Mouse (Mus musculus) yolk sac, embryonic 10.5 days (tissue): ENCODE data around the gene Grap.
"Not testable (repeated sequence)": the region's sequence is repeated elsewhere in the genome, so short reads cannot be mapped to it uniquely, and the experiment has no call there.

Source experiments
- DNase-seq: peaks from one replicate; pipeline ENCODE4 v3.0.0-alpha.2; 2017; ENCODE audit warnings: low spot score

The Grap gene

GRCm38 (mm10) chr11:61639601-61640177 lies 13.4 kb upstream of the Grap start:
- no peak for DNase-seq

- not testable (repeated sequence) for DNase-seq
Measured at GRCm38 (mm10) chr11:61640585-61640984, 12.5 kb upstream of the Grap start.

GRCm38 (mm10) chr11:61642106-61642505 lies 11.0 kb upstream of the Grap start:
- no peak for DNase-seq

- DNase-seq: no peak
Measured at GRCm38 (mm10) chr11:61643184-61643961, 9.7 kb upstream of the Grap start.

- DNase-seq: no peak
Measured at GRCm38 (mm10) chr11:61644576-61645326, 8.3 kb upstream of the Grap start.

GRCm38 (mm10) chr11:61645357-61645857 lies 7.7 kb upstream of the Grap start:
- no peak for DNase-seq

GRCm38 (mm10) chr11:61646499-61647039 lies 6.5 kb upstream of the Grap start:
- no peak for DNase-seq

GRCm38 (mm10) chr11:61647110-61647910 lies 5.8 kb upstream of the Grap start:
- no peak for DNase-seq

GRCm38 (mm10) chr11:61647956-61648748 lies 4.9 kb upstream of the Grap start:
- DNase-seq: no peak

GRCm38 (mm10) chr11:61648749-61649115 lies 4.3 kb upstream of the Grap start:
- no peak for DNase-seq

GRCm38 (mm10) chr11:61649163-61649580 lies 3.9 kb upstream of the Grap start:
- DNase-seq: no peak

- DNase-seq: no peak
Measured at GRCm38 (mm10) chr11:61649626-61650025, 3.4 kb upstream of the Grap start.

GRCm38 (mm10) chr11:61650470-61651265 lies 2.4 kb upstream of the Grap start:
- no peak for DNase-seq

- no peak for DNase-seq
Measured at GRCm38 (mm10) chr11:61652216-61652615, 849 bp upstream of the Grap start.

- DNase-seq: no peak
Measured at GRCm38 (mm10) chr11:61653568-61653967, 503 bp downstream of the Grap start.

GRCm38 (mm10) chr11:61654786-61655311 lies 1.8 kb downstream of the Grap start:
- no peak for DNase-seq

GRCm38 (mm10) chr11:61655649-61656048 lies 2.6 kb downstream of the Grap start:
- DNase-seq: no peak

GRCm38 (mm10) chr11:61656148-61656850 lies 3.2 kb downstream of the Grap start:
- no peak for DNase-seq

GRCm38 (mm10) chr11:61657432-61657831 lies 4.4 kb downstream of the Grap start:
- DNase-seq: no peak
